Mouse (Mus musculus) neural tube, embryonic 13.5 days (tissue): ENCODE data around the gene Kcnk4. TPM values are rescaled to one million over a fixed set of nuclear protein-coding genes. Genes with fewer than 3 reads are reported as not detected.
"Not testable (repeated sequence)": the region's sequence is repeated elsewhere in the genome, so short reads cannot be mapped to it uniquely, and the experiment has no call there.

Source experiments
- ATAC-seq: fragments of 200-750 bp; cut with Nextera tagmentation; 2 replicates; pipeline ENCODE4 v1.8.0; 2017; ENCODE audit warnings: low read depth, mild to moderate bottlenecking, moderate TSS enrichment, moderate library complexity
- H3K27ac ChIP-seq: fragments of 300-500 bp; sonication (generic); replicated peaks from 2 replicates; pipeline ENCODE4 v1.5.1; 2015; ENCODE audit warnings: moderate library complexity, mild to moderate bottlenecking, inconsistent platforms
- H3K27me3 ChIP-seq: fragments of 300-500 bp; sonication (generic); 2 replicates; pipeline ENCODE4 v1.6.1; 2015; ENCODE audit warnings: mild to moderate bottlenecking, inconsistent platforms
- H3K36me3 ChIP-seq: fragments of 300-500 bp; sonication (generic); 2 replicates; pipeline ENCODE4 v1.6.1; 2015; ENCODE audit warnings: mild to moderate bottlenecking, inconsistent platforms
- H3K4me1 ChIP-seq: fragments of 300-500 bp; sonication (generic); replicated peaks from 2 replicates; pipeline ENCODE4 v1.6.1; 2015; ENCODE audit warnings: inconsistent platforms
- H3K4me2 ChIP-seq: fragments of 300-500 bp; sonication (generic); 2 replicates; pipeline ENCODE4 v1.6.1; 2015; ENCODE audit warnings: inconsistent platforms, mild to moderate bottlenecking, moderate library complexity
- H3K4me3 ChIP-seq: fragments of 300-500 bp; sonication (generic); 2 replicates; pipeline ENCODE4 v1.5.1; 2015; ENCODE audit warnings: mild to moderate bottlenecking, inconsistent platforms
- H3K9ac ChIP-seq: fragments of 300-500 bp; sonication (generic); 2 replicates; pipeline ENCODE4 v1.6.1; 2015; ENCODE audit warnings: moderate library complexity, mild to moderate bottlenecking, inconsistent platforms
- H3K9me3 ChIP-seq: fragments of 300-500 bp; sonication (generic); 2 replicates; pipeline ENCODE4 v1.6.1; 2016; ENCODE audit warnings: inconsistent platforms
- WGBS: fragments of 180-500 bp; shearing (Covaris S2); methylation state at CpG from one replicate; pipeline ENCODE4 v1.1.7; 2015; 5-methylcytosine and 5-hydroxymethylcytosine counted together
- polyA plus RNA-seq: library from polyadenylated mRNA; unstranded; fragments of >200 nt; fragmentation: Nextera tagmentation; extraction: Ambion mirVana; gene quantifications from 2 replicates; pipeline ENCODE4 v1.2.1, GENCODE M21; 2015

Gene Kcnk4
- polyA plus RNA-seq, 1 experiment from 2014 or later: 5.2 TPM

DNA sequence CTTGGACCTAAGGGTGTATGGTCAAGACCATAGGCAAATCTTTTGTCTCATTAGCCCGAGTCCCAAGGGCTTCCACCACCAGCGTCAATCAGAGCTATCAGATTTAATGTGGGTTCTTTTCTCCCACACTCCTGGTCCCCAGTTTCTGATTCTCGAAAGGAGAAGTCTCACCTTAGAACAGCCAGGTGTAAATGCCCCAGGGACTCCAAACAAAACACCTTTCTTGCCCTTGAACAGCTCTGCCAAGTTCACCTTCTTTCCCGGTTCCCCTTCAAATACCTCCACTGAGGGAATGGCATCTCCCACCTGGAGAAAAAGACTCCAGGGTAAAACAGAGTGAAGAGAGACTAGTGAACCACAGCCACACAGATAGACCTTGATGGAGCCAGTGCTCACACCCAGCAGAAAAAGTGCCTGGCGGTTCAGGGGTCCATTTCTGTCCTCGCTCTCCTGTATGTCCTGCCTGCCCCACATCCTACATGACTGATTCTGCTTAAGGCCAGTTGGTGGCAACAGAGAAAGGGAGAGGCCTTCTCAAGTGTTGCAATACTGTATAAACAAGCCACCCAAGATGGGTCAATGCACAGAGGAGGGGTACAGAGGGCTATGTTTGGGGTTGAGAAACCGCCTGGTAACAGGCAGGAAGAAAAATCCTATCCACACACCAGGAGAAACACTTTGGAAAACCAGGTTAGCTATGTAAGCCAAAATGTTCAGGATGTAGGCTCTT lies 26.3 kb downstream of the Kcnk4 start:
- Histone ChIP-seq H3K4me3 (peak overlapping the region; percentile 68), H3K4me1 (peaks cover 37% of the 10 kb centered on the region), H3K36me3 (peaks cover 56% of the 10 kb centered on the region), H3K9ac (peak overlapping the region; percentile 86), H3K4me2 (peak overlapping the region; percentile 90), H3K27me3 (no peaks in the 10 kb centered on the region), H3K27ac (no peak overlapping the region), H3K9me3 (no peaks in the 10 kb centered on the region)
- WGBS: 90% methylated on average over 7 of the region's 7 CpGs
- no peak for ATAC-seq

- H3K4me2 ChIP-seq: no peak overlapping the region
- H3K9ac ChIP-seq: no peak overlapping the region
- WGBS: 95% methylated on average over 8 of the region's 8 CpGs
- H3K4me1 ChIP-seq: peaks cover 36% of the 10 kb centered on the region
- no peak overlapping the region for H3K4me3 ChIP-seq
- no peaks in the 10 kb centered on the region for H3K27me3 ChIP-seq
- no peak for ATAC-seq
- no peaks in the 10 kb centered on the region for H3K9me3 ChIP-seq
- H3K27ac ChIP-seq: no peak overlapping the region
- H3K36me3 ChIP-seq: peaks cover 47% of the 10 kb centered on the region
Observed at GRCm38 (mm10) chr19:6907094-6907493, 27.2 kb downstream of the Kcnk4 start.

DNA sequence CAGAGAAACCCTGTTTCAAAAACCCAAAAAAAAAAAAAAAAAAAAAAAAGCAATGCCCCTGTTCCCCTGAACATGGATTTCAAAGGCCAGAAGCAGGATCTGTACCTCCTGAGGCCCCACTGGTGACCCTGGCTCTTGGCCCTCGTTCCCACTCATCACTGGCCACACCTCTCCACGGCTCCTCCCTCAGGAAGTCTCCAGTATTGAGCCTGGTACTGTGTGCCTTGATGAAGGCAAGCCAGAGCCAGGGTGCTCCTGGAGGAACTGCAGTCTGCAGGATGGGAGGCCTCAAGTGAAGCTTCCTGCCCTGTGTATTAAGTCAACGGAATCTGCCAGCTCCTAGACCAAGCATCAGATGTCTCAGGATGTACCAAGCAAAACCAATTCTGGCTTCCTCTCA lies 28.1 kb downstream of the Kcnk4 start:
- H3K36me3 ChIP-seq: peaks cover 38% of the 10 kb centered on the region
- no peak overlapping the region for H3K27ac ChIP-seq
- no peak overlapping the region for H3K4me3 ChIP-seq
- H3K27me3 ChIP-seq: no peaks in the 10 kb centered on the region
- no peak overlapping the region for H3K9ac ChIP-seq
- 85% methylated on average over 3 of the region's 3 CpGs for WGBS
- no peak overlapping the region for H3K4me2 ChIP-seq
- peaks cover 27% of the 10 kb centered on the region for H3K4me1 ChIP-seq
- no peak for ATAC-seq
- no peaks in the 10 kb centered on the region for H3K9me3 ChIP-seq

GRCm38 (mm10) chr19:6905498-6906159 lies 28.7 kb downstream of the Kcnk4 start:
- Histone ChIP-seq H3K4me2 (no peak overlapping the region), H3K9ac (peak overlapping the region; percentile 8; the same call in 1 of the 2 replicates), H3K27me3 (no peaks in the 10 kb centered on the region), H3K9me3 (no peaks in the 10 kb centered on the region), H3K4me3 (no peak overlapping the region), H3K36me3 (peaks cover 35% of the 10 kb centered on the region), H3K27ac (no peak overlapping the region), H3K4me1 (peaks cover 23% of the 10 kb centered on the region)
- ATAC-seq: no peak
- WGBS: 91% methylated on average over 11 of the region's 11 CpGs

- Histone ChIP-seq H3K27me3 (no peaks in the 10 kb centered on the region), H3K27ac (no peak overlapping the region), H3K9ac (no peak overlapping the region), H3K9me3 (no peaks in the 10 kb centered on the region), H3K4me3 (no peak overlapping the region), H3K36me3 (peaks cover 35% of the 10 kb centered on the region), H3K4me2 (no peak overlapping the region), H3K4me1 (peaks cover 23% of the 10 kb centered on the region)
- 87% methylated on average over 2 of the region's 2 CpGs for WGBS
- no peak for ATAC-seq
Observed at GRCm38 (mm10) chr19:6904846-6905245, 29.5 kb downstream of the Kcnk4 start.

DNA sequence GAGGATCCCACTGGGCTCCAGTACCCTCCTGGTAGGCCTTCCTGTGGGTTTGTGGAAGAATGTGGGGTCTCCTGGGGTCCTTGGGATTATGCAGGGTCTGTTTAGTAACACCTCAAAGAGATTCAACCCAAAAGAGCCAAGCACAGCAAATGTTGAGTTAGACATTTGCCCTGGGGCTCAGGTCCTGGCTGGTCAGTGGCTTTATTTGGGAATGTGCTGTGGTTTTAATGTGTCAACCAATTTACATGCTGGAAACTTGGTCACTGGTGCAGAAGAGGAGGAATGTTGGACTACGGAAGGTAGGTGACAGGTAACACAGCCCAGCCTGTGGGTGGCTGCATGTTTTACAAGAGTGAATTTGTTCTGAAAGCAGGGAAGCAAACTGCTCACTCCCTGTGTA lies 31.3 kb downstream of the Kcnk4 start:
- Histone ChIP-seq H3K27me3 (no peaks in the 10 kb centered on the region), H3K27ac (no peak overlapping the region), H3K9me3 (no peaks in the 10 kb centered on the region), H3K4me3 (no peak overlapping the region), H3K9ac (no peak overlapping the region), H3K36me3 (peaks cover 35% of the 10 kb centered on the region), H3K4me1 (peaks cover 11% of the 10 kb centered on the region), H3K4me2 (no peak overlapping the region)
- ATAC-seq: no peak
- WGBS: 86% methylated on average over 1 of the region's 1 CpGs

DNA sequence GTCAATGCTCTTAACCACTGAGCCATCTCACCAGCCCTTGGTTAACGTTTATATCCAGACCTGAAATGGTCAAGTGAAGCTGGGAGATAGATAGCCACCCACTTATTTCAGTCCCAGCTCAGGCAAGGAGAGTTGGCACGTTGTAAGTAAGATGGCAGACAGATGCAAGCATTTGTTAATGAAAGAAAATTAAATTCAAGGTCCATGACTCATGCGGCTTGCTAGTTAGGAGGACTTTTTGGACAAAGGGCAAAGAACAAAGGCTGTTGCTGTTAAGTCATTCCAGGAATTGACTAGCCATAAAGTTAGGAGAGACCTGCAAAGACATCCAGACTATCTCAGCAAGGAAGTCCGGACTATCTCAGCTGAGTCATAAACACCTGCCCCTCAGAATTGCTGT lies 34.7 kb downstream of the Kcnk4 start:
- no peak overlapping the region for H3K4me3 ChIP-seq
- no peak overlapping the region for H3K27ac ChIP-seq
- ATAC-seq: no peak
- no peaks in the 10 kb centered on the region for H3K27me3 ChIP-seq
- H3K9ac ChIP-seq: no peak overlapping the region
- 81% methylated on average over 4 of the region's 4 CpGs for WGBS
- peaks cover 9% of the 10 kb centered on the region for H3K36me3 ChIP-seq
- H3K4me2 ChIP-seq: no peak overlapping the region
- peaks cover 9% of the 10 kb centered on the region for H3K9me3 ChIP-seq
- H3K4me1 ChIP-seq: no peaks in the 10 kb centered on the region

DNA sequence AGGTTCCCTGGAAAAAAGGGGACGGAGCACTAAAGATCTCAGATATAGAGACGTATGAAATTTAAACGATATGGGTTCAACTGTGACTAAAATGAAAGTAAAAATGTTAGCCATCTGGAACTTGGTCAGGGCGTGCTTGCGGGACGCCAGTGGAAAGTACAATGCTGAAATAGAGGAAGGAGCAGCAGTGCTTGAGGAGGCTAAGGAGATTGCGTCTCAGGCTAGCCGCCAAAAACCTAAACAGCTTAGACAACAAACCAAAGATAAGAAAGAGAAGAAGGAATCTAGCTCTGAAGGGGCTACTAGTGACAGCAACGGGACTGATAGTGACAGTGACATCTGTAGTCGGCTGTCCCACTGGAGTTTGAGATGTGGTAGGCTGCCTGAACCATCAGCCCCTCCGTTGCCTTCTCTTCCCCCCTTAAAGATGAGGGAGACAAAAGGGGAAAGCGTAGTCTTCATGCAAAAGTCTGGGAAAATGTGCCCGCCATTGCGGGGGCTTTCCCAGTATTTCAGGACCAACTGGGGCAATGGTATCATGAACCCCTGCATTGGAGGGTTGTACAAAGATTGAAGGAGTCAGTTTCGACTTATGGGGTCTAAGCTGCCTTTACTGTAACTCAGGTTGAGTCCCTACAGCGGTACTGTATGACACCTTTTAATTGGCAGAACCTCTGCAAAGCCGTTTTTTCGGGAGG lies 38.6 kb downstream of the Kcnk4 start:
- WGBS: 91% methylated on average over 18 of the region's 18 CpGs
- not testable (repeated sequence) for ATAC-seq

DNA sequence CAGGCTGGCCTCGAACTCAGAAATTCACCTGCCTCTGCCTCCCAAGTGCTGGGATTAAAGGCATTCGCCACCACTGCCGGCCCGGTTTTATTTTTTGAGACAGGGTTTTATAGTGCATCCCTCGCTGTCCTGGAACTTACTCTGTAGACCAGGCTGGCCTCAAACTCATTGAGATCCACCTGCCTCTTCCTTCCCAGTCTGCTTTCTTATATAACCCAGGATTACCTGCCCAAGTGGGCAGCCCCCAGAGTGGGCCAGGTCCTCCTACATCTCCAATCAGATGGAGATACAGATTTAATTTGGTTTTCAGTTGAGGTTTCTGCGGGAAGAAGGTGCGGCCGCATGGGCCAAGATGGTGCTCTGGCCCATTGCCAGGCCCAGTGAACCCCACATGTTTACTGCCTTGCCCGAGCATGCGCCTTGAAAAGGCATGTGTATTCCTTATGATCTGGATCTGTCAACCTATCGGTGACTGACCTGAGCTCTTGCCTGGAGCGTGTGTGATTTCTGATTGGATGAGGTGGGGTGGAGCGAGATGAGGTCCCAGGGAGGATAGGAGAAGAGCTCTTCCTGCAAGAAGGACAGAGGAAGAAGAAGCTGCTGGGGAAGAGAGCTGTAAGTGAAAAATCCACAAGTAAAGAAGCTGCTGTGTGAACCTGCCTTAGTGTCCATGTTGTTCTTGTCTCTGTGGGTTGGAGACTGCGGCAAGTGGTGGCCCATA lies 40.4 kb downstream of the Kcnk4 start:
- Histone ChIP-seq H3K9me3 (peaks cover 9% of the 10 kb centered on the region), H3K27ac (no peak overlapping the region), H3K4me1 (no peaks in the 10 kb centered on the region), H3K27me3 (no peaks in the 10 kb centered on the region), H3K9ac (no peak overlapping the region), H3K4me2 (no peak overlapping the region), H3K36me3 (no peaks in the 10 kb centered on the region), H3K4me3 (no peak overlapping the region)
- ATAC-seq: no peak
- WGBS: 93% methylated on average over 14 of the region's 14 CpGs

More for the DNA sequence above, 38.6 kb downstream of the Kcnk4 start:
- H3K36me3 ChIP-seq, H3K27ac ChIP-seq, H3K9me3 ChIP-seq, H3K27me3 ChIP-seq, H3K9ac ChIP-seq, H3K4me2 ChIP-seq, H3K4me3 ChIP-seq, H3K4me1 ChIP-seq: not testable (repeated sequence)

GRCm38 (mm10) chr19:6892512-6892911 lies 41.8 kb downstream of the Kcnk4 start:
- 63% methylated on average over 4 of the region's 4 CpGs for WGBS
- H3K4me1 ChIP-seq: no peaks in the 10 kb centered on the region

DNA sequence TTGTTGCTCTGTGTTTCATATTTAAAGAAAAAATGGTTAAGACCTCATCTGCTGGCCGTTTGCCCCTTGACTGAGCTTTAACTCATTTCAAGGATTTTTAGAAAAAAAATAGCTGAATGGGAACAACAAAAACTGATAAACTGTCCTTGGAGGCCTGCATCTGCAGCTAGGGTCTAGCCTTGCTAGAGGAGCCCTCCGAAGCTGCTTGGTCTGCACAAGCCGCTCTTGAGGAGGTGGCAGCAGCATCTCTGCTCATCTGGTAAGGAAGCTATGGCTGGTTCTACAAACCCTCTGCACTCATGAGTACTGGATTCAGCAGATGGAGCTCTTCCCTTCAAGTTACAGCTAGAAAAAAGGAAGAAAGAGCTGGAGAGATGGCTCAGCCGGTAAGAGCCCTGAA lies 56.4 kb downstream of the Kcnk4 start:
- 84% methylated on average over 4 of the region's 4 CpGs for WGBS
- no peaks in the 10 kb centered on the region for H3K36me3 ChIP-seq
- no peaks in the 10 kb centered on the region for H3K27me3 ChIP-seq
- no peak overlapping the region for H3K4me2 ChIP-seq
- peaks cover 14% of the 10 kb centered on the region for H3K9me3 ChIP-seq
- H3K4me1 ChIP-seq: no peaks in the 10 kb centered on the region
- H3K4me3 ChIP-seq: no peak overlapping the region
- no peak for ATAC-seq
- no peak overlapping the region for H3K27ac ChIP-seq
- no peak overlapping the region for H3K9ac ChIP-seq

More at GRCm38 (mm10) chr19:6892512-6892911, 41.8 kb downstream of the Kcnk4 start:
- no peak overlapping the region for H3K4me3 ChIP-seq
- H3K36me3 ChIP-seq: no peaks in the 10 kb centered on the region
- no peak overlapping the region for H3K27ac ChIP-seq
- no peak overlapping the region for H3K9ac ChIP-seq
- ATAC-seq: no peak
- H3K27me3 ChIP-seq: no peaks in the 10 kb centered on the region
- no peak overlapping the region for H3K4me2 ChIP-seq
- peaks cover 8% of the 10 kb centered on the region for H3K9me3 ChIP-seq

DNA sequence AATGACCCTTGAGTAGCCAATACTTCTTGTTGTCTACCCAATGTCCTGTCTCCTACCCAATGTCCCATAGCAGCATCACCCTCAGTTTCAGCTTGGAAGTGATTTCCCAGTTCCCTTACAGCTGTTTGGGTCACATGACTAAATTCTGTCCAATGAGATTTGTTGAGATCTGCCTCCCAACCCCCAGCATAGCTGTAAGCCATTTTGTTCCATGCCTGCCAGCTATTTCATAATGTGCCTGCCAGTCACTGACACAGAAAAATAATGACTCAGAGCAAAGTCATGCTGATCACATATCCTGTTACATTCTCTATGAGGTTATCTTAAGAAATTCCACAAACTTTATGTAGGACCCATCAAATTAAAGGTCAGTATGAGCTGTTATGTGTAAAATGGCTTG lies 57.5 kb downstream of the Kcnk4 start:
- no peak for ATAC-seq
- H3K36me3 ChIP-seq: no peaks in the 10 kb centered on the region
- H3K4me1 ChIP-seq: no peaks in the 10 kb centered on the region
- no peaks in the 10 kb centered on the region for H3K27me3 ChIP-seq
- no peak overlapping the region for H3K9ac ChIP-seq
- no peak overlapping the region for H3K4me3 ChIP-seq
- H3K27ac ChIP-seq: no peak overlapping the region
- H3K4me2 ChIP-seq: no peak overlapping the region
- H3K9me3 ChIP-seq: peaks cover 14% of the 10 kb centered on the region
